Mouse (Mus musculus): ENCODE results near the gene Kcnk3.

DNA sequence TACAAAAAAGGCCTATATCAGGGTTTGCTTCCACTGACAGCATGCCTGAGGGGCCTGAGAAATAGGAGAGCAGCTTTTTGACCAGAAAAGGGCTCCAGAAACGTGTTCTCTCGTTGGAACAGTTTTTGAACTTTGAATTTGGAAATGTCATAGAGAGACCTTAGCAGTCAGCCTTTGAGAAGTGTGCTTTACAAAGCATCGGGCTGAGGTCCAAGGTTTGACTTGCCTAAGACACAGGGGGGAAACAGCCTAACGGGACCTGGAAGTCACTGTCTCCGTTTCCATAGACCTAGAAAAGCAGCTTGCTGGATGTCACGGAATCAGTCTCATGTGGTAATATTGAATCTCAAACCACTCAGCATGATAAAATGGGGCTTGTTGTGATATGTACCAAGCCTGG, 36.0 kb upstream of the Kcnk3 start:
- TF ChIP-seq CTCF (IDR thresholded peaks at IDR 0.05; ENCODE audit: insufficient read depth, low read depth, low read length) (no peak), POLR2A (IDR thresholded peaks at IDR 0.05; ENCODE audit: insufficient read depth, low read depth, low read length) (no peak)
